Mouse (Mus musculus) CH12.LX (cell line): ENCODE results near the gene Aldh1b1.

ENCODE experiments used
- CTCF ChIP-seq, 2 experiments: IDR thresholded peaks in 1 of 2; conservative IDR thresholded peaks in 1 of 2; 2 replicates each; pipeline ENCODE4 v1.5.1; 2011 to 2012; ENCODE audit warnings: low read depth in 2 of 2, low read length in 2 of 2, improper control_type of control experiment in 1 of 2, inconsistent platforms in 1 of 2, mild to moderate bottlenecking in 1 of 2, moderate library complexity in 1 of 2
- NRF1 ChIP-seq: IDR thresholded peaks from 2 replicates; pipeline ENCODE4 v1.6.1; 2014; ENCODE audit warnings: low read depth, mild to moderate bottlenecking, inconsistent platforms, low read length, improper control_type of control experiment, moderate library complexity

DNA sequence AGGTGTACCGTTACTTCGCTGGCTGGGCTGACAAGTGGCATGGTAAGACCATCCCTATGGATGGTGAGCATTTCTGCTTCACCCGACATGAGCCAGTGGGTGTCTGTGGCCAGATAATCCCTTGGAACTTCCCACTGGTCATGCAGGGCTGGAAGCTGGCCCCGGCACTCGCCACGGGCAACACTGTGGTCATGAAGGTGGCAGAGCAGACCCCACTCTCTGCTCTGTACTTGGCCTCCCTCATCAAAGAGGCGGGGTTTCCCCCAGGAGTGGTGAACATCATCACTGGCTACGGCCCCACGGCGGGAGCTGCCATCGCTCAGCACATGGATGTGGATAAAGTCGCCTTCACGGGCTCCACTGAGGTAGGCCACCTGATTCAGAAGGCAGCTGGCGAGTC, 4.1 kb downstream of the Aldh1b1 start:
- TF ChIP-seq NRF1, result no peak
- TF ChIP-seq CTCF (conservative IDR thresholded peaks at IDR 0.05 in 1 of 2, IDR thresholded peaks at IDR 0.05 in 1 of 2; ENCODE audit: low read depth in 2 of 2, low read length in 2 of 2), result no peak
